Mouse (Mus musculus): Measurements from ENCODE around the gene Fntb.
A peak's percentile ranks its signal among the peaks of the same experiment; 100 is the strongest.

Gene Fntb

GRCm38 (mm10) chr12:76954698-76955423, 189.5 kb downstream of the Fntb start:
- DNase-seq (ENCODE audit: low spot score in 2 of 2): no peak

- DNase-seq (ENCODE audit: low spot score in 2 of 2): peak in 1 of 2 experiments; percentile 56
Measured at GRCm38 (mm10) chr12:76957688-76958087, 192.3 kb downstream of the Fntb start.

- peak in 1 of 2 experiments; percentile 33 for DNase-seq (ENCODE audit: low spot score in 2 of 2)
Measured at GRCm38 (mm10) chr12:76961052-76961931, 195.9 kb downstream of the Fntb start.

- peak; percentile 89 to 98 for DNase-seq (ENCODE audit: low spot score in 2 of 2)
Measured at GRCm38 (mm10) chr12:76961932-76962891, 196.8 kb downstream of the Fntb start, which contains the start of gene Max. Max (minus strand) TSS chr12:76962201.

GRCm38 (mm10) chr12:76965089-76965488, 199.7 kb downstream of the Fntb start:
- DNase-seq (ENCODE audit: low spot score in 2 of 2): no peak

- DNase-seq (ENCODE audit: low spot score in 2 of 2): no peak
Measured at GRCm38 (mm10) chr12:76965876-76966275, 200.5 kb downstream of the Fntb start.
